Mouse (Mus musculus) limb, embryonic 10.5 days (tissue): ENCODE measurements around the gene G3bp1. TPM values are rescaled to one million over a fixed set of nuclear protein-coding genes. Genes with fewer than 3 reads are reported as not detected.

Experiments used
- DNase-seq: peaks from one replicate; pipeline ENCODE4 v3.0.0-alpha.2; 2017; ENCODE audit warnings: low spot score
- H3K27ac ChIP-seq: fragments of 300-500 bp; sonication (generic); 2 replicates; pipeline ENCODE4 v1.5.1; 2016; ENCODE audit warnings: mild to moderate bottlenecking
- H3K27me3 ChIP-seq: fragments of 300-500 bp; sonication (generic); 2 replicates; pipeline ENCODE4 v1.6.1; 2016; ENCODE audit warnings: low read depth, mild to moderate bottlenecking; ENCODE audit not compliant: poor library complexity, severe bottlenecking
- H3K36me3 ChIP-seq: fragments of 300-500 bp; sonication (generic); 2 replicates; pipeline ENCODE4 v1.6.1; 2016; ENCODE audit warnings: mild to moderate bottlenecking, moderate library complexity
- H3K4me1 ChIP-seq: fragments of 300-500 bp; sonication (generic); 2 replicates; pipeline ENCODE4 v1.6.1; 2016
- H3K4me3 ChIP-seq: fragments of 300-500 bp; sonication (generic); 2 replicates; pipeline ENCODE4 v1.5.1; 2016; ENCODE audit warnings: mild to moderate bottlenecking, moderate library complexity
- H3K9me3 ChIP-seq: fragments of 300-500 bp; sonication (generic); replicated peaks from 2 replicates; pipeline ENCODE4 v1.6.1; 2016; ENCODE audit warnings: mild to moderate bottlenecking
- WGBS: fragments of 180-500 bp; shearing (Covaris S2); methylation state at CpG from one replicate; pipeline ENCODE4 v1.1.7; 2016; 5-methylcytosine and 5-hydroxymethylcytosine counted together
- polyA plus RNA-seq: library from polyadenylated mRNA; unstranded; fragments of >200 nt; fragmentation: Nextera tagmentation; extraction: Ambion mirVana; gene quantifications from 2 replicates; pipeline ENCODE4 v1.2.1, GENCODE M21; 2016

Gene G3bp1
- 267 and 279 TPM in 2 replicates for polyA plus RNA-seq

DNA sequence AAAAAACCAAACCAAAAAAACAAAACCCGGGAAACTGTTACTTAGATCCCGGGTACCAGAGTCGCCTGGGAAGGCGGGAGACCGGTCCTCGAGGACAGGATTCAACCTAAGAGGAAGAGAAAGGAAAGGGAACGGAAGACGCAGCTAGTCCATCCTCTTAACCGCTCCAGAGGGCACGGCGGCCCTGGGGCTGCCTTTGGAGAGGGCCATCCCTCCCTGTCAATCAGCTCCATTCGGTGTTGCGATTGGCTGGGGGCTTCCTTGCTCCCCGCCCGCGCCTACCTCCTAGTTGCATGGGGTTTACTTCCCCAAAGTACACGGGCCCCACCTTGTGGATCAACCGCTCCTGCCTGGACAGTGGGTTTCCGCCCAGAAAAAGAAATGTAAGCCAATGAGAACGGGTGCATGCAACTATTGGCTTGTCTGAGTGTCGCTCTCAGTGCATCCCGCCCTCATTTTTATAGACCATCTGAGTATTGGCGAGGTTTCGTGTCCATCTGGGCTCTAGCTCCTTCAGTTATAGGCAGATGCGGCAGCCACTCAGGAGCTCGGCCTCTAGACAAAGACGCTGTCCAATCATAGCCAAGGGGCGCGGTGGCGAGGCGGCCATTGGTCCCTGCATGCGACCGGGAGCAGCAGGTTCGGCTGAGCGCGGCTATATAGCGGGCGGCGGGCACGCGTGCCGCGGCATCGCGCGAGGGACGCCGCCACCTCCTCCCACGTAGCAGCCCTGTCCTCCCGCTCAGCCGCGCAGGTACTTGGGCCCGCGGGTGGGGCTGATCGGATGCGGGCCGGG, at the start of gene G3bp1:
TSS of gene G3bp1 (plus strand) at position 638 of the 796 bp plus-strand sequence.
- peaks cover 33% of the 10 kb centered on the region for H3K36me3 ChIP-seq
- H3K4me3 ChIP-seq: peak within 1 kb of the TSS; percentile 95
- no peaks in the 10 kb centered on the region for H3K27me3 ChIP-seq
- H3K27ac ChIP-seq: peak within 1 kb of the TSS; percentile 98
- no peaks in the 10 kb centered on the region for H3K9me3 ChIP-seq
- WGBS: under 1% methylated on average over 57 of the region's 57 CpGs
- peak; percentile 95 for DNase-seq
- peaks cover 18% of the 10 kb centered on the region for H3K4me1 ChIP-seq

DNA sequence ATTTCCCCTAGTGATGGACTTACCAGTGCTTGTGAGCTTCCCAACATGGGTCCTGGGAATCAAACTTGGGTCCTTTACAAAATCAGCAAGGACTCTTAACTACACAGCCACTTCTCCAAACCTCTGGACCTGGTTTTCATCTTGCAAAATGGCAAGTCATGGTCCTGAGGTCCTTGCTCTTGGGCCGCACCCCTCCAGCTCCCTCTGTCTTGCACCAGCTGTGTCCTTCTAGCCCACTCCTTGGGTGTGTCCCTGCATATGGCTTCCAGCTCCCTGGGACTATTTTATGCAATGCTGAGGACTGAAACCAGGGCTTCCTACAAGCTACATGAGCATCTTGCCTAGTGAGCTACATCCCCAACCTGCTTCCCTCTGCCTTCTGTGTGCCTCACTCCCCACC, 46.5 kb upstream of the G3bp1 start, which contains the start of gene Sparc:
TSS of gene Sparc (minus strand) at position 206 of the 400 bp plus-strand sequence.
- Histone ChIP-seq H3K27ac (peak within 1 kb of the TSS; percentile 53), H3K4me3 (no peak within 1 kb of the TSS), H3K36me3 (no peaks in the 10 kb centered on the region), H3K27me3 (no peaks in the 10 kb centered on the region; the same call in 1 of the 2 replicates), H3K4me1 (peaks cover 38% of the 10 kb centered on the region), H3K9me3 (no peaks in the 10 kb centered on the region)
- no peak for DNase-seq
- WGBS: 96% methylated on average over 1 of the region's 1 CpGs

DNA sequence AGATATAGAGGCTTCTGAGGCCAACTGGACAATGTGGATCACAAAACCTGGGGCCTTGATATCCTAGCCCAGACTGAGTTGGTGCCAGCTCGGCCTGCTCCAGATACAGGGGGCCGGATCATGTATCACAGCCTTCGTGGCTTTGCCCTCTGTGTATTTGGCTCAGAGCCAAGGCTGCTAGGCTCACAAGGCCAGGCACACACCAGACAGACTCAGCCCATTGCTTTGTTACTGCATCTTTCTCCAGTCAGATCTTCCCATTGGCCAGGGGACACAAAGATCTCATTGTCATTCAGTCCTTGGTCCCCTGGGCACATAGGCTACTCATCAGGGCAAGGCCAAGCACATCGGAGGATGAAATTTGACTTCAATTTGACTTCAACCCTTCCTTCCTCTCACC, 45.7 kb upstream of the G3bp1 start:
- Histone ChIP-seq H3K27ac (peak overlapping the region; percentile 53), H3K27me3 (no peaks in the 10 kb centered on the region; the same call in 1 of the 2 replicates), H3K4me1 (peaks cover 37% of the 10 kb centered on the region), H3K36me3 (no peaks in the 10 kb centered on the region), H3K4me3 (no peak overlapping the region), H3K9me3 (no peaks in the 10 kb centered on the region)
- 72% methylated on average over 4 of the region's 4 CpGs for WGBS
- peak; percentile 40 for DNase-seq

DNA sequence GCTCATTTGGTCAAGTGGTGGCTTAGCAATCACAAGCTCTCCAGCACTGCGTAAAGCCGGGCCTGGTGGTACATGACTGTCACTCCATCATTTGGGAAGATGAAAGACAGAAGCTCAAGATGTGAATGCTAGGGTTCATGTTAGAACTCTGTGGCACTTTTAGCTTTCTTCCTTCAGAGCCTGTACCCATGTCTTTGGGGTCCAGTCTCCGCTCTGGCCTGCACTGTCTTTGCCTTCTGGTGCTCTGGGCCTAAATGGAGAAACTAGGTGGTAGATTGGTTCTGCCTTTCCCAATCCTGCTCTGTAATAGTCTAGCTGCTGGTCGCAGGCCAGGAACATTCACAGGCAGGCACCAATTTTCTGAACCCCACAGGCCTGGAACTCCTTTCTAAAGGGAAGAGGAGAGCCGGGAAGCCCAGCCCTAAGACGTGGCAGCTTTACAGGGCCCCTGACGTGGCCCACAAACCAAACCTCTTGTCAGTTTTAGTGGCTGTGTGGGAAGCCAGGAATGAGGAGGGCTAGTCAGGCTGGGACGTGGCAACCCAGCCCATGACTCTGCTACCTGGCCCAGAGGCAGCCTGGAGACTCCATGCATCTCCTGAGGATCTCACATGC, 44.6 kb upstream of the G3bp1 start:
- no peaks in the 10 kb centered on the region for H3K36me3 ChIP-seq
- no peak for DNase-seq
- no peaks in the 10 kb centered on the region for H3K27me3 ChIP-seq
- peaks cover 26% of the 10 kb centered on the region for H3K4me1 ChIP-seq
- WGBS: 71% methylated on average over 8 of the region's 8 CpGs
- H3K27ac ChIP-seq: no peak overlapping the region; the same call in 1 of the 2 replicates
- no peak overlapping the region for H3K4me3 ChIP-seq
- H3K9me3 ChIP-seq: no peaks in the 10 kb centered on the region

DNA sequence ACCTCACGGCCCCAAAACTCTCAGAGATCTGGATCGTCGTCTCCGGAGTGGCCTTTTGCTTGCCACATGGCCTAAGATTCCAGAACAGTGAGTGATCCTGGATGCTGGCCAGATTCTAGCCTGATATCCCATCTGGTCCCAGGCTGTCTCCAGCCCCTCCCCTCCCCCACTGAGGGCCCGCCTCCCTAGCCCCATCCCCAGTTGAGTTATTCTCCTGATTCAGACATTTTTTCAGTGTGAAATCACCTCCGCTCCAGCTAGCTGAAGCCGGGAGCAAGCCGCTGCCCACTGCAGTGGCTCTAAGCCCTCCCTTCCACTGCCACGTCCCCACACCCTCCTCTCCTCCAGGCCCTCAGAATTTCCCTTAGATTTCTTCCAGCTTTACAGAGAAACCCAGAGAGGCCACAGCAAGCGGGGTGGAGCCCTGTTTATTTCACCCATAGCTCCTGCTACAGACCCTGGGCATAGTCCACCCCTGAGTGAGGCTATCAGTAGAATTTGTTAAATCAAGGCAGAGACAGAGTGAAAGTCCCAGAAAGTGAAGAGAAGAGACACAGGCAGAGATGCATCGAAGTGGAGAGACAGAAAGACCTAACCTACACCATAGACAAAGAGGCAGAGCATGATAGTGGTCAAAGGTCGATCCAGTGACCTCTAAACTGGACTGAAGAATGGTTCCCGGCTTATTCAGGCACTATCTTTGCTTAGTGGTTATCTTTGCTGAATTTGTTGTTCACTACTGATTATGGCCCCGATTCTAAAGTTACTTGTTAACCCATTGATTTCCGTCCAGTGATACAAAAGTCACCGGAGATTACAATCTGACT, 41.1 kb upstream of the G3bp1 start:
- Histone ChIP-seq H3K27me3 (no peaks in the 10 kb centered on the region), H3K27ac (peak overlapping the region; percentile 79), H3K36me3 (no peaks in the 10 kb centered on the region), H3K4me1 (peaks cover 20% of the 10 kb centered on the region), H3K9me3 (no peaks in the 10 kb centered on the region), H3K4me3 (no peak overlapping the region)
- 43% methylated on average over 16 of the region's 16 CpGs for WGBS
- peak; percentile 76 for DNase-seq

DNA sequence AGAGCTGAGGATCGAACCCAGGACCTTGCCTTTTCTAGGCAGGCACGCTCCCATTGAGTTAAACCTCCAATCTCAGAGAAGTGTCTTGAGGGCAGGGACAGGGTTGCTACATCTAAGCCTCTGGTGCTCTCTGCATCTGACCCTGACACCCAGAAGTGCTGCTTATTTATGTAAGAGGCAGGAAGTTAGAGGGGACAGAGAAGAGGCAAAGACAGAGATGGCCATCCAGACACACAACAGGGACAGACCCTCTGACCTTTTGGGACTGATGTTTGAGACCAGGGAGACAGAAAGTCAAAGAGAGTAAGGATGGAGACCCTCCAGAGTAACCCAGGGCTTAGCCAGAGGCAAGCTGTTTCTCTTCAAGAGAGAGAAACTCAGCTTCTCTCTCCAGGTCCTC, 39.5 kb upstream of the G3bp1 start:
- H3K9me3 ChIP-seq: no peaks in the 10 kb centered on the region
- no peak overlapping the region for H3K27ac ChIP-seq
- H3K4me3 ChIP-seq: no peak overlapping the region
- H3K4me1 ChIP-seq: peaks cover 13% of the 10 kb centered on the region
- H3K27me3 ChIP-seq: no peaks in the 10 kb centered on the region
- no peaks in the 10 kb centered on the region for H3K36me3 ChIP-seq
- 90% methylated on average over 2 of the region's 2 CpGs for WGBS
- no peak for DNase-seq

DNA sequence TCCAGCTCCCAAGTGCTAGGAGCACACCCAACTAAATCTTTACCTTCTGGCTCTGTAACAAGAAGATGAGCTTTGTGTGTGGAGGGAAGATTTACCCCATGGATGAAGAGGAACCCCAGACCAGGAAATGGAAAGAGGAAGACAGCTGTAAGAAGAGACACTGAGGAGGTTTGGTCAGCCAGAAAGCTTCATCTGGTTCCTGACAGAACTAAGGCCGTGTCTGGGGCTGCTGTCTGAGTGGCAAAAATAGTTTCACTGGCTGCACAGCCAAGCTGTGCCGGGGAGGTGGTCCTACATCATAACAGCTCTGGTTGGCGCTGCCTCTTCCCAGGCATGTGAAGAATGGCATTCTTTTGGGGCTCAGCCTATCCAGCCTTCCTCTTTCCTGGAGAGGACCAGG, 36.5 kb upstream of the G3bp1 start:
- no peak overlapping the region for H3K4me3 ChIP-seq
- H3K27me3 ChIP-seq: no peaks in the 10 kb centered on the region
- no peaks in the 10 kb centered on the region for H3K9me3 ChIP-seq
- WGBS: 79% methylated on average over 3 of the region's 3 CpGs
- no peaks in the 10 kb centered on the region for H3K36me3 ChIP-seq
- DNase-seq: no peak
- no peak overlapping the region; the same call in 1 of the 2 replicates for H3K27ac ChIP-seq
- peaks cover 7% of the 10 kb centered on the region for H3K4me1 ChIP-seq

DNA sequence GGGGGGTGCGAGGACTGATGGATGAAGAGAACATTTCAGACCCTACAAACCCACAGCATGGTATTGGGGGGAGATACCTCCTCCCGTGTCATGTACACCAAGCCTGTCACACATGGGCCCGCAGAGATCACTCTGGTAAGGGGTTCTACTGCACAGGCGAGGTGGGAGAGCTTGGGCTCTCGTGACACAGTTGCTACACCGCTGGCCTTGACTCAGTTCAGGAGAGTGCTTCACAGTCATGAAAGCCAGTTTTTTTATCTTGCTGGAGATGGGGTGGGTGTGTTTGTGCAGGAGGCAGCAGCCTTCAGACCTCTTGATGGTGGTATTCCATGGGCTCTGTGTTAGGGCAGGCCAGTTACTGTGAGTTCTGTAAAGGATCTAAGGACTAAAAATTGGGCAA, 33.4 kb upstream of the G3bp1 start:
- H3K27ac ChIP-seq: no peak overlapping the region
- H3K9me3 ChIP-seq: no peaks in the 10 kb centered on the region
- 88% methylated on average over 6 of the region's 6 CpGs for WGBS
- DNase-seq: no peak
- H3K36me3 ChIP-seq: no peaks in the 10 kb centered on the region
- no peak overlapping the region for H3K4me3 ChIP-seq
- H3K27me3 ChIP-seq: no peaks in the 10 kb centered on the region
- no peaks in the 10 kb centered on the region; the same call in 1 of the 2 replicates for H3K4me1 ChIP-seq

DNA sequence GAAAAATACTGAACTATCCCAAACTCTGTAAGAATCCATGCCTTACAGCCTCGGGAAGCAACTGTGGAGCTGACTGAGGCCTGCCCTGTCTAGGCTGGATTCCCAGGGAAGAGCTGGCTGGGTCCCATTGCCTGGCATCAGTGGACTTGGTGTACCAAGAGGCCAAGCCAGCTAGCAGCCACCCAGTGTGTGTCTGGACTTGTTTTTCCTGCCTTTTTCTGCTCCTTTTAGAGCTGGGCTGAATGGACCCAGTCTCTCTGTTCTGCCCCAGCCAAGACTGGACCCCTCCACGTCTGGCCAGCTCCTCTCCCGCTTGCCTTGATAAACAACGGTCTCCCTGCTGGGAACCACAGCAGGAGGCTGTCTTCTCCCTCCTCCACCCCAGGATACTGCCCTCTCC, 31.5 kb upstream of the G3bp1 start:
- H3K27ac ChIP-seq: no peak overlapping the region

DNA sequence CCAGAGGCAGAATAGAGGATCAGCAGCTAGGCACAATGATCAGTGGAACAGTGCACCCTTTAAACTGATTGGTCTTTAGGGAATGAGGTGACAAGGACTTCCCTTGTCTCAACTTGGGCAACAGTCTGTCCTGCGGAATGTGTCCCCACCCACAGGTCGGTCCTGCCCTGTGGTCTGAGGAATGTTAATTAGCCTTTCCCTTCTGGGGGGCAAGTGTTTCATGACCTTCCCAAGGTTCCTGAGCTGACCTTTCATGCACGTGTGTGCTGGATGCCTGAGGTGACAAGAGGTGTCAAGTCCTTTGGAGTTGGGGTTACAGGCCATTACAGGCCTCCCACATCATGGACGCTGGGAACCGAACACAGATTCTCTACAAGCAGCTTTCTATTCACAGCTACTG, 29.8 kb upstream of the G3bp1 start:
- Histone ChIP-seq H3K4me3 (no peak overlapping the region), H3K36me3 (no peaks in the 10 kb centered on the region), H3K27ac (no peak overlapping the region), H3K4me1 (no peaks in the 10 kb centered on the region; the same call in 1 of the 2 replicates), H3K27me3 (no peaks in the 10 kb centered on the region), H3K9me3 (no peaks in the 10 kb centered on the region)
- 44% methylated on average over 5 of the region's 5 CpGs for WGBS
- DNase-seq: no peak

More for the DNA sequence above, 31.5 kb upstream of the G3bp1 start:
- no peak overlapping the region for H3K4me3 ChIP-seq
- no peaks in the 10 kb centered on the region for H3K27me3 ChIP-seq
- no peaks in the 10 kb centered on the region for H3K9me3 ChIP-seq
- H3K4me1 ChIP-seq: no peaks in the 10 kb centered on the region; the same call in 1 of the 2 replicates
- 49% methylated on average over 4 of the region's 4 CpGs for WGBS
- DNase-seq: no peak
- no peaks in the 10 kb centered on the region for H3K36me3 ChIP-seq

DNA sequence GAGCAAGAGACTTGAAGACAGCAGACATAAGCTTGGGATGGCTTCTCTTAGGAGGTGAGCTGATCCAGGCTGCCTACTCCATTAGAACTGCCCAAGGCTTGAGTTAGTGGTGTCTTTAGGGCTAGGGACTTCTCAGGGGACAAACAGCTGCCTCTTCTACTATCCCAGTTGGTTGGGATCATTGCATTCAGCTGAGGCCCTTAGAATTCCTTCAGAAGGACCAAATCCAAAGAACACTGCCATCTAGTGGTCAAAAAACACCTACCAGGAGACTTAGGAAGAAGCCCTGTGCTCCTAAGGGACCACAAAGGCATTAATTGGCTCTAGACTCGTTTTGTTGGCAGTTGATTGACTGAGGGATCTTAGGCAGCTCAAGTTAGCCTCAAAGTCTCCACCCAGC, 24.7 kb upstream of the G3bp1 start:
- H3K9me3 ChIP-seq: no peaks in the 10 kb centered on the region
- DNase-seq: peak; percentile 33
- WGBS: 8% methylated on average over 1 of the region's 1 CpGs

DNA sequence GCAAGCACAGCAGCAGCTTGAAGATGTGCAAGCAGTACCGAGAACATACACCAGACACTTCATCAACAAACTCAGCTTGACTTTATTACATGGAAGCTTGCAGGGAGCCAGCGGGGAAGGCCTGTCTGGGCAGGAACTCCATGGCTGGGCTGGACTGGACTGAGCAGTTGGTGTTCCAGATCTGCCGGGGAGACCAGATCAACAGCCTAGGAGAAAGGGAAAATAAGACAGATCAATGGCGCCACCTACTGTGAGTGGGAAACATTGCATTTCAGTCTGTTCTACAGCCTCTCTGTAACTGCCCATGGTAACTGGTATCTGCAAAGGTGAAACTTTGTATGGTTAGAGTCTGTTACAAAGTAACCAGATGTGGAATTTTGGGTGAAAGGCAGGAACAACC, 22.9 kb upstream of the G3bp1 start:
- Histone ChIP-seq H3K27ac (no peak overlapping the region), H3K9me3 (no peaks in the 10 kb centered on the region), H3K36me3 (peaks cover 32% of the 10 kb centered on the region), H3K4me3 (no peak overlapping the region), H3K27me3 (no peaks in the 10 kb centered on the region), H3K4me1 (no peaks in the 10 kb centered on the region)
- peak; percentile 75 for DNase-seq
- 27% methylated on average over 4 of the region's 4 CpGs for WGBS

More for the DNA sequence above, 24.7 kb upstream of the G3bp1 start:
- Histone ChIP-seq H3K4me3 (no peak overlapping the region), H3K27me3 (no peaks in the 10 kb centered on the region), H3K4me1 (no peaks in the 10 kb centered on the region), H3K27ac (no peak overlapping the region), H3K36me3 (peaks cover 17% of the 10 kb centered on the region)
